Mouse (Mus musculus) kidney, adult 11 months (tissue): ENCODE measurements at regions not wholly inside any gene's neighbourhood (a gene's known extent, or its start where the extent isn't known, plus 50 kb on each side); places are given as distances from the start of the nearest gene placed in this dataset.

ENCODE experiments used
- DNase-seq: peaks from one replicate; pipeline ENCODE4 v3.0.0; 2022

DNA sequence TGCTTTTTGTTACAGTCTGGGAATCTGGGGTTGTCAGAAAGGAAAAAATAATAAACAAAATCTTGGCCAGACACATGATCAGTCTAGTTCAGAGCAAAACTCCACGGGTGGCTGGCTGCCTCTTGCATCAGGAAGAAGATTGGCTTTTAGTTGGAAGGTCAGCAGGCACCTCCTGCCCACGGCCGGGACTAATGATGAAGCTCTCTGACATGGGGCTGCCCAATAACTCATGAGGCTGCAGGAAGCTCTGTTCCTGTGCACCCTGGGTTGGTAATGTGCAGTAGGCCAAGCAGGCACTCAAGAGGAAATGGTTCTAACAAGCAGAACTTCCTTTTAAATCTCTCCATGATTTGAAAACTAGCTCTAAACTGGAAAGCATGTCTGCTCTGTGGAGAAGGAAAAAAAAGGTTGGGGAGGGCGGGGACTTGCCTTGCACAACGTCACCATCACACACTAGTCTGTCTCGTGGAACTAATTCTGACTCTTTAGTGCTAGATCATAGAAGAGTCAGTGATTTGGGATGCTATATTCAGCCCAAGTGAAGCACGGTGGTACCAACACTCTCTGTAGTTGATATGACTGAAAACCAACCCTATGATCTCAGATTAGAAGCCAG is 507.1 kb upstream of the Adam5 start:
- DNase-seq = peak; percentile 47

DNA sequence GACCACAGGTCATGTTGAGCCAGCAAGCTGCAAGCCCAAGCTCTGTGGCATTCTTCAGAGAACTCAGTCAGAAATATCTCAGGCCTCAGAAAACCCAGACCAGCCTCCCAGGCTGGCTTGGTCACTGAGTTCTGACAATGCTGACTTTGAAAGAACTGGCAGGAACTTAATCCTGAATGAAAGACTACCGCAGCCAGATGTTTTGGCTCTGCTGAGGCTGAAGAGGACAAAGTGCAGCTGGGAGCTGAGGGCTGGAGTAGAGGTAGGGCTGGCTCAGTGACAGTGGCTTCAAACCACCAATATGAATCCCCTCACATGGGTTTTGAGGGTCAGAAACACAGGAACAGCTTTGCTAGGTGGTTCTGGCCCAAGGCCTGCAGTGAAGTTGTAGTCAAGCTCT is 505.6 kb upstream of the Adam5 start:
- DNase-seq = no peak

GRCm38 (mm10) chr8:25328318-25328717 is 504.1 kb upstream of the Adam5 start:
- DNase-seq = no peak

GRCm38 (mm10) chr8:25326930-25327329 is 502.8 kb upstream of the Adam5 start:
- no peak for DNase-seq

GRCm38 (mm10) chr8:25326257-25326656 is 502.1 kb upstream of the Adam5 start:
- DNase-seq = no peak

- no peak for DNase-seq
Observed at GRCm38 (mm10) chr8:25324731-25325130, 500.6 kb upstream of the Adam5 start.

DNA sequence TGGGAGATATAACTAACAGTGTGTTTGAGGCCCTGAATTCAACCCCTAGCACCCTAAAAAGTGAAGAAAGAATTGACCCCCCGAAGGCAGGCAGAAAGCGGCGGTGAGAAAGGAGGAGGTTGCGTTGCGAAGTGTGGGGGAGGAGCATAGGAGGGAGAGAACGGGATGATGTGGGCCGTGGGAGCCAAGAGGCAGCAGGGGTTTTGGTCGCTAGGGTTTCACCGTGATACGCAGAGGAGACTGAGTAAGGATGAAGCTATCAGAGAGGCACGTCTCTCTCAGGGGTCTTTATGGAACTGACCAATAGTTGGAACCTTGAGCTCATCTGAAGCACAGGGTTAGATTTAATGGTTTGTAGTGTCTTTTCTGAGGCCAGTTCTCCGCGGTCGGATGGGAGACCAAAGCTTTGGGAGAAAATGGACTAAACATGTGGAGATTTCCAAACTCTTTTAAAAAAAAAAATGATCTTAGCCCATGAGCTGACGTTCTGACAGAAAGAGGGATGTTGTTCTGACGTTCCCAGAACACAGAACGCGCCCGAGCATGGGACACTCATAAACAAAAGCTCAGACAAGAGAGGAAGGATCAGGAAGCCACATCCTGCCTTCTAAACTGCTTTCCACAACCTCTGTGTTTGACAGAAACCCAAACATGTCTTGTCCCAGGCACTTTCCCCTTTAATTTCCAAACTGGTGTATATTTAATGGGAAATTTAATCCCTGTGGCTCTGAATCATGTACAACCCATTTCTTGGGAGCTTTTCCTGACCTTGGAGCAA is 499.7 kb upstream of the Adam5 start:
- no peak for DNase-seq

DNA sequence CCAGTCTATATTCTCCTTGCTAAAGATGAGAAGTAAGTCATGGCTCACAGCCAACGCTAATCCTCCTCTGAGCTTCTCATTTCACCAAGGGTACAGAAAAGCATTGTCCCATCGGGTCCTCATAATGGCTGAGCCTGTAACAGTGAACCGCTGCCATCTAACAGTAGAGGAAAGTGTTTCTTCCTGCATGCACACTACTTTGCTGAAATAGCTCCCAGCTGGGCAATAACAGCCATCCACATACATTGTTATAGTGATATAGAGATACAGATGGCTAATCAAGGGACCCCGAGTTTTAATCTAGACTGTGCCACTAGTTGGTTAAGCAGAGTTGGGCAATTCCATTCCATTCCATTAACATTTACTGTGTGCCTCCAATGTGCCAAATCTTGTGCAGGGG is 492.2 kb upstream of the Adam5 start:
- DNase-seq = no peak

DNA sequence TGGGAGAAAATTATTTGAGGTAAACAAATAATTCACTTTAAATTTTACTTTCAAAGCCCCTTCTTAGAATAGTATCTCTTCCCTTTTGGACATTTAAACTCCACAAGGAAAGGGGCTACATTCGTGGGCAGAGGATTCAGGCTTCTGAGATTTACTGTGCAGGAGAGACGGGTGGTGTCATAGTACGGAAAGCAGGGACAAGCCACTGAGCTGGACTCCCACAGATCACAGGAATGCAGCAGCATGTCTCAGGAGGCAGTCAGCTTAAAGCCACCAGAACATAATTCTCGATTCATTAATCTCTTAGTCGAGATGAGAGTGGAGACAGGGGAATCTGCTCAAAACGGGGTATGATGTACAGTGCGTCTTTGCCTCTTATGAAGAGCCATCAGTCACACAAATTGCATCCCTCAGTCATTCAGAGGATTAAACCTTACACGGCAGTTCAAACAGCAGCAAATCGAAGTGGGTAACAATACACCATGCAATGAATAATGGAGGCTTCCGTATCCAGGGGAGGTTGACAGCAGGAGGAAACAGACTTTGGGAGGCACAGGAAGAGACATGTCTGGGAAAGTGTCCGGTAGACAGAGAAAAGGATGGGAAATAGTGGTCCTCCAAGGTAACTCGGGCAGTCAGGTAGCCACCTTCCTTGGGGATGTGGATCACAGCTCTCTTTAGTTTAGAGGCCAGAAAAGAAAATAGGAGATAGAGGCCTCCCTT is 487.8 kb upstream of the Adam5 start:
- DNase-seq = no peak

GRCm38 (mm10) chr8:25307956-25308355 is 483.8 kb upstream of the Adam5 start:
- DNase-seq = no peak

DNA sequence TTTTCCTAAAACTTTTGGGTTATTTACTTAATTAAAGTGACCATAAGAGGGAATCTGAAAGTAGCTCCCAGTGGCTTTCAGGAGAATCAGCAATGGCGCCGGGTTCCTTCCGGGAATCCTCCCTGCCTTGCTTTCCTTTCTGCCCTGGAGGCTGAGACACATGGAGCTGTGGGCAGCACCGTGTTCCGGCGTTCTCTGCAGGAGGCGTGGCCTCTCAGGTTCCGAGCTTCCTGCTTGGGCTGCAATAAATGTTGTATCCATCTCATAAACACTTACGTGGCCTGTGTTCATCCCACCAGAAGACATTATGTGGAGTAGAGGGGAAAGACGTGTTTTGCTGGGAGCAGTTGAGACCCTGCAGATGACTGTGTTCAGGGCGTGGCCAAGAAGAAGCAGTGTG is 483.3 kb upstream of the Adam5 start:
- DNase-seq = no peak

DNA sequence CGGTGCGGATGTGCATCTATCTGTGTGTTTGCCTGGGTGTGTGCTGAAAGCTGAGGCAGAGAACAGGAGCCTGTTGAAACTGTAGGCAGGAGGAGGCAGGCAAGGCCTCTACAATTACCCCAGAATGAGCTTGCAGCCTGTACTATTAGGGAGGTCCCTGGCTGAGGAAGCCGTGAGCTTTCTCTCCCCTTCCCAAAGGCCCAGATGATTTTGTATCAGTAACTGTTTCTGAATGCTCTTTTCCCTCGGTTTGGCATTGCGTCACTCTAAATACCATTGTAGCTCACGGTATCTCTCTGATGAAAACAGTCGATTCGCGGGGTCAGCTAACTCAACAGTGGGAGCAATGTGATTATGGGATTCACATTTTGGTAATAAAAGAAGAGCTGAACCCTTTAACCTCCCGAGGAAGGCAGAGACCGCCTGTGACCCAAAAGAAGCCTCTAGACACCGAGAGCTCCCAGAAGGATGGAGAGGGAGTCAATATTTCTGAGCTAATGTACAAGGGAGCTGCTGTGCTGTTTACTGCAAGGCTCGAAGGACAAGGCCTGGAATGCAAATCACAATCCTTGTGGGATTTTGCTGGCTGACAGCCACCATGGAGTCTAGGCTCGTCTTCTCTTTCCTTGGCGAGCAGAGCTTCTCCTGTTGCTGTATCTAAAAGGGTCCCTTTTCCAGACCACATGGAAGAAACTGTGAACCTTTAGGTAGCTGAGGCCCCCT is 482.8 kb upstream of the Adam5 start:
- no peak for DNase-seq
